Mouse (Mus musculus): ENCODE results near the gene Cd9. TPM values are rescaled to one million over a fixed set of nuclear protein-coding genes. Genes with fewer than 3 reads are reported as not detected.
A peak's percentile ranks its signal among the peaks of the same experiment; 100 is the strongest.

Cd9 gene
- polyA plus RNA-seq, 1 experiment from 2014 or later = 243 TPM

GRCm38 (mm10) chr6:125493147-125493546 lies 1.4 kb downstream of the Cd9 start:
- DNase-seq (no peak), ATAC-seq (no peak)
- TF ChIP-seq CTCF (IDR thresholded peaks at IDR 0.05; ENCODE audit: low read depth) = no peak
- TF ChIP-seq EP300 (IDR thresholded peaks at IDR 0.05; ENCODE audit: low read depth) = no peak
- peaks cover 3% of the 10 kb centered on the region; the same call in 1 of the 2 replicates for H3K36me3 ChIP-seq (replicated peaks; ENCODE audit: insufficient read depth, low read length)
- H3K9ac ChIP-seq (replicated peaks) = peak overlapping the region; percentile 85
- peak overlapping the region; percentile 74 for H3K4me2 ChIP-seq (ENCODE audit: low read depth, low read length)
- 36% methylated on average over 5 of the region's 5 CpGs for WGBS (ENCODE audit: insufficient replicate concordance)
- H3K27me3 ChIP-seq (ENCODE audit: insufficient read depth, low read length) = peaks cover 11% of the 10 kb centered on the region; the same call in 1 of the 2 replicates
- peak overlapping the region; percentile 71 for H3K27ac ChIP-seq (ENCODE audit: low read depth)
- H3K9me3 ChIP-seq (ENCODE audit: low read length) = no peaks in the 10 kb centered on the region
- H3K4me3 ChIP-seq (ENCODE audit: low read depth, low read length) = peak overlapping the region; percentile 75
- peaks cover 30% of the 10 kb centered on the region for H3K4me1 ChIP-seq (ENCODE audit: insufficient read depth)

DNA sequence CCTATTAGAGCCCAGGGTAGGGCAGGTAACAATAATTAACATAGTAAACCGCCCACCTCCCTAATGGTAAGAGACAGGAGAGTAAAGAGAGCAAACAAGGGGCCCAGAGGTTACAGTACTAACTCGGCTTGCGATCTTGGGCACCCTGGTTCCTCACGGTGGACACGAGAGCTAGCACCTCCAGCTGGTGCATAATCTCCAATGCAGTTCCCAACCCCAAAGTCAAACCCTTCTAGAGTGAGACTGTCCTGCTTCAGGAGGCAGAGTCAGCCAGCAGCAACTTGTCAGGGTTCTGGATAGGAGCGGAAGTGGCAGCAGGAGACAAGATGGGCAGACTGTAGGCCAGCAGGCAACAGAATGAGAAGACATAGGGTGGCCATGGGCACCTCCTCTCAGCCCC lies 1.9 kb downstream of the Cd9 start:
- Histone ChIP-seq H3K4me2 (ENCODE audit: low read depth, low read length) (peak overlapping the region; percentile 74), H3K4me1 (ENCODE audit: insufficient read depth) (peaks cover 30% of the 10 kb centered on the region), H3K9me3 (ENCODE audit: low read length) (no peaks in the 10 kb centered on the region), H3K27me3 (ENCODE audit: insufficient read depth, low read length) (peaks cover 11% of the 10 kb centered on the region; the same call in 1 of the 2 replicates), H3K4me3 (ENCODE audit: low read depth, low read length) (peak overlapping the region; percentile 75), H3K36me3 (replicated peaks; ENCODE audit: insufficient read depth, low read length) (peaks cover 3% of the 10 kb centered on the region; the same call in 1 of the 2 replicates), H3K9ac (replicated peaks) (peak overlapping the region; percentile 85), H3K27ac (ENCODE audit: low read depth) (peak overlapping the region; percentile 71)
- TF ChIP-seq EP300 (IDR thresholded peaks at IDR 0.05; ENCODE audit: low read depth) (no peak), CTCF (IDR thresholded peaks at IDR 0.05; ENCODE audit: low read depth) (peak; percentile 38)
- ATAC-seq (no peak), DNase-seq (no peak)
- 43% methylated on average over 6 of the region's 6 CpGs for WGBS (ENCODE audit: insufficient replicate concordance)

- Histone ChIP-seq H3K27me3 (ENCODE audit: insufficient read depth, low read length) (peaks cover 11% of the 10 kb centered on the region; the same call in 1 of the 2 replicates), H3K36me3 (replicated peaks; ENCODE audit: insufficient read depth, low read length) (peaks cover 3% of the 10 kb centered on the region; the same call in 1 of the 2 replicates), H3K9ac (replicated peaks) (peak overlapping the region; percentile 85), H3K4me2 (ENCODE audit: low read depth, low read length) (peak overlapping the region; percentile 74), H3K4me1 (ENCODE audit: insufficient read depth) (peaks cover 30% of the 10 kb centered on the region), H3K9me3 (ENCODE audit: low read length) (no peaks in the 10 kb centered on the region), H3K4me3 (ENCODE audit: low read depth, low read length) (peak overlapping the region; percentile 75), H3K27ac (ENCODE audit: low read depth) (peak overlapping the region; percentile 71)
- WGBS (ENCODE audit: insufficient replicate concordance) = 61% methylated on average over 9 of the region's 9 CpGs
- TF ChIP-seq CTCF (IDR thresholded peaks at IDR 0.05; ENCODE audit: low read depth) (no peak), EP300 (IDR thresholded peaks at IDR 0.05; ENCODE audit: low read depth) (no peak)
- DNase-seq = no peak
- no peak for ATAC-seq
Observed at GRCm38 (mm10) chr6:125492033-125492432, 2.6 kb downstream of the Cd9 start.

- H3K9ac ChIP-seq (replicated peaks) = peak overlapping the region; percentile 85; the same call in 1 of the 2 replicates
- H3K4me3 ChIP-seq (ENCODE audit: low read depth, low read length) = no peak overlapping the region
- H3K4me1 ChIP-seq (ENCODE audit: insufficient read depth) = peaks cover 36% of the 10 kb centered on the region
- TF ChIP-seq CTCF (IDR thresholded peaks at IDR 0.05; ENCODE audit: low read depth) (no peak), EP300 (IDR thresholded peaks at IDR 0.05; ENCODE audit: low read depth) (peak; percentile 23; the same call in 1 of the 2 replicates)
- 77% methylated on average over 10 of the region's 10 CpGs for WGBS (ENCODE audit: insufficient replicate concordance)
- peak overlapping the region; percentile 71 for H3K27ac ChIP-seq (ENCODE audit: low read depth)
- H3K4me2 ChIP-seq (ENCODE audit: low read depth, low read length) = peak overlapping the region; percentile 74
- H3K9me3 ChIP-seq (ENCODE audit: low read length) = no peaks in the 10 kb centered on the region
- DNase-seq = no peak
- peaks cover 11% of the 10 kb centered on the region; the same call in 1 of the 2 replicates for H3K27me3 ChIP-seq (ENCODE audit: insufficient read depth, low read length)
- peaks cover 5% of the 10 kb centered on the region; the same call in 1 of the 2 replicates for H3K36me3 ChIP-seq (replicated peaks; ENCODE audit: insufficient read depth, low read length)
- no peak; the same call in 1 of the 2 replicates for ATAC-seq
Observed at GRCm38 (mm10) chr6:125491393-125491792, 3.2 kb downstream of the Cd9 start.

- Histone ChIP-seq H3K27me3 (ENCODE audit: insufficient read depth, low read length) (peaks cover 8% of the 10 kb centered on the region; the same call in 1 of the 2 replicates), H3K9me3 (ENCODE audit: low read length) (no peaks in the 10 kb centered on the region), H3K4me2 (ENCODE audit: low read depth, low read length) (peak overlapping the region; percentile 35), H3K9ac (replicated peaks) (peak overlapping the region; percentile 5; the same call in 1 of the 2 replicates), H3K36me3 (replicated peaks; ENCODE audit: insufficient read depth, low read length) (peaks cover 5% of the 10 kb centered on the region; the same call in 1 of the 2 replicates), H3K4me1 (ENCODE audit: insufficient read depth) (peaks cover 42% of the 10 kb centered on the region), H3K4me3 (ENCODE audit: low read depth, low read length) (no peak overlapping the region), H3K27ac (ENCODE audit: low read depth) (peak overlapping the region; percentile 75)
- DNase-seq (no peak), ATAC-seq (no peak)
- WGBS (ENCODE audit: insufficient replicate concordance) = 61% methylated on average over 11 of the region's 11 CpGs
- TF ChIP-seq EP300 (IDR thresholded peaks at IDR 0.05; ENCODE audit: low read depth) (no peak), CTCF (IDR thresholded peaks at IDR 0.05; ENCODE audit: low read depth) (peak; percentile 15; the same call in 1 of the 2 replicates)
Observed at GRCm38 (mm10) chr6:125489881-125490559, 4.6 kb downstream of the Cd9 start.

DNA sequence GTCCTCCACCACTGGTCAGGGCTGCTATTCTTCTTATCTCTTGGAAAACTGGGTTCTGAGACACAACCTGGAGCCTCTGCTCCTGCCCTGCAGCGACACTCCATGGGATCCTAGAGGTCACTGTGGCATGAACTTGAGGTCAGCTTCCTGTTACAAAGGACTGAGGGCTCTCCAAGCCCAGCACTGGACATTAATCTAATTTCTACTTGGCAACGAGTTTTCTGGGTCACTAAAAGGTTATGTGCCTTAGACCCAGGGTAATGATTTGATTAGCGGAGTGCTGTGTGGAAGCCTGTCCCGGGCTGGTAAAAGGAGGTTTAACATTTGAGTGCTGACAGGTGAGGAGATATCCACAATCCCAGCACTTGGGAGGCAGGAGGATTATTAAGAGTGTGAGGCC lies 9.0 kb downstream of the Cd9 start:
- Histone ChIP-seq H3K9ac (replicated peaks) (no peak overlapping the region), H3K4me3 (ENCODE audit: low read depth, low read length) (no peak overlapping the region), H3K9me3 (ENCODE audit: low read length) (no peaks in the 10 kb centered on the region), H3K36me3 (replicated peaks; ENCODE audit: insufficient read depth, low read length) (peaks cover 6% of the 10 kb centered on the region; the same call in 1 of the 2 replicates), H3K4me1 (ENCODE audit: insufficient read depth) (peaks cover 73% of the 10 kb centered on the region), H3K27me3 (ENCODE audit: insufficient read depth, low read length) (no peaks in the 10 kb centered on the region), H3K4me2 (ENCODE audit: low read depth, low read length) (no peak overlapping the region), H3K27ac (ENCODE audit: low read depth) (peak overlapping the region; percentile 77)
- TF ChIP-seq EP300 (IDR thresholded peaks at IDR 0.05; ENCODE audit: low read depth) (no peak), CTCF (IDR thresholded peaks at IDR 0.05; ENCODE audit: low read depth) (no peak)
- DNase-seq (no peak), ATAC-seq (no peak)
- 55% methylated on average over 4 of the region's 4 CpGs for WGBS (ENCODE audit: insufficient replicate concordance)

Data from liver, postnatal 0 days (tissue).